In the genomic region with DNA sequence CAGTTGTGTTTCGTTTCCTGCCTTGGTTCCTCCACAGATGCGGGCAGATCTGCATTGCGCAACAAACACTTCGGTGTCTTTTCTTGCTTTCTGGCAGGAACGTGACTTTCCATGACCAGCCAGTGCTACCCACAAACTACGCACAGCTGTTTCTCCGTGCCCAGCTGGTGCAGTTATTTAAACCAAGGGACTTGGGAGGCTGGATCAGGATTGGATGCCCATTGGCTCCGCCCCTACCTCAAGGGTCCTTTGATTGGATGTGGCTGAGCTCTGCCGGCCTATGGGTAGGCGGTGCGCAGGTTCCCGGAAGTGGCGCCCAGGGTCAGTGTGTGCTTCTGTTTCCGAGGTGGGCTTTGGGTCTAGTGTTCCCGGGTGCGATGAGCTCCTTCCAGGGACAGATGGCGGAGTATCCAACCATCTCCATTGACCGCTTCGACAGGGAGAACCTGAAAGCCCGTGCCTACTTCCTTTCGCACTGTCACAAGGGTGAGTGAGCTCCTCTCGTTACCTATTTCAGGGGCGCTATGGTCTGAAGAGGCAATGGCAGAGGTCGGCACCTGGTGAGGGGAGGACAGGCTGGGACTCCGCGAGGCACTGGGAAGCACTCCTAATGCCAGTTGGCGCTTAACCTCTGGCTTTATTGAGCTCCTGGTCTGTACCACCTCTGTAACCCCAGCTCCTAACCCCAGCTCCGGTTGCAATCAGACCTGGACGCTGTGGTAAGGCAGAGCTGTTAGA, we compare ENCODE assay signal across 8 mouse cellular contexts. TPM values are rescaled to one million over a fixed set of nuclear protein-coding genes. Genes with fewer than 3 reads are reported as not detected.
A peak's percentile ranks its signal among the peaks of the same experiment; 100 is the strongest.
DNase-seq lines count a peak whose midpoint lies in the region; ATAC-seq and TF ChIP-seq lines count a peak whose summit lies in the region.

Gene Dclre1c, plus strand, starts transcription at position 291 of the 738 bp plus-strand sequence.

- peak within 1 kb of the TSS; percentile 90 for H3K4me3 ChIP-seq in E14TG2a.4 (replicated peaks; ENCODE audit: low read length)
- H3K4me3 ChIP-seq in forebrain, embryonic 12.5 days (replicated peaks): peak within 1 kb of the TSS; percentile 73
- peak within 1 kb of the TSS; percentile 76 for H3K4me3 ChIP-seq in liver, postnatal 0 days (ENCODE audit: low read depth, low read length)
- peak within 1 kb of the TSS; percentile 63 for H3K4me3 ChIP-seq in neural tube, embryonic 14.5 days (ENCODE audit: low read depth, low read length)

- H3K27me3 ChIP-seq in E14TG2a.4 (ENCODE audit: insufficient read depth, low read length): peaks cover 3% of the 10 kb centered on the region; the same call in 1 of the 2 replicates
- no peaks in the 10 kb centered on the region for H3K27me3 ChIP-seq in forebrain, embryonic 12.5 days
- H3K27me3 ChIP-seq in liver, postnatal 0 days (ENCODE audit: insufficient read depth, low read length): no peaks in the 10 kb centered on the region
- H3K27me3 ChIP-seq in neural tube, embryonic 14.5 days (ENCODE audit: control insufficient read depth, insufficient read depth, low read length): no peaks in the 10 kb centered on the region

- peak within 1 kb of the TSS; percentile 47 for H3K9ac ChIP-seq in forebrain, embryonic 12.5 days
- H3K9ac ChIP-seq in liver, postnatal 0 days (replicated peaks): peak within 1 kb of the TSS; percentile 80
- H3K9ac ChIP-seq in neural tube, embryonic 14.5 days (replicated peaks; ENCODE audit: low read depth, low read length): peak within 1 kb of the TSS; percentile 61

- TF ChIP-seq EP300 in liver, postnatal 0 days (IDR thresholded peaks at IDR 0.05; ENCODE audit: low read depth): no peak

- WGBS in forebrain, embryonic 12.5 days: 1% methylated on average over 29 of the region's 29 CpGs
- WGBS in large intestine, adult 2 months: under 1% methylated on average over 29 of the region's 29 CpGs
- WGBS in liver, postnatal 0 days (ENCODE audit: insufficient replicate concordance): under 1% methylated on average over 29 of the region's 29 CpGs
- WGBS in neural tube, embryonic 14.5 days: 2% methylated on average over 29 of the region's 29 CpGs

- intact Hi-C loops in heart, postnatal 10 days (cut with DNase I): no loop called here

- ATAC-seq in forebrain, embryonic 12.5 days (ENCODE audit: low FRiP score): peak; percentile 99
- ATAC-seq in liver, postnatal 0 days: peak; percentile 96
- ATAC-seq in neural tube, embryonic 14.5 days (ENCODE audit: low read depth): peak; percentile 99

- peaks cover 56% of the 10 kb centered on the region for H3K4me1 ChIP-seq in E14TG2a.4 (replicated peaks; ENCODE audit: low read depth, low read length)
- peaks cover 21% of the 10 kb centered on the region for H3K4me1 ChIP-seq in forebrain, embryonic 12.5 days
- peaks cover 12% of the 10 kb centered on the region; the same call in 1 of the 2 replicates for H3K4me1 ChIP-seq in liver, postnatal 0 days (ENCODE audit: insufficient read depth)
- peaks cover 5% of the 10 kb centered on the region; the same call in 1 of the 2 replicates for H3K4me1 ChIP-seq in neural tube, embryonic 14.5 days (ENCODE audit: control insufficient read depth, insufficient read depth, low read length)

- DNase-seq in c-Kit-positive CD71-positive TER-119-positive erythroid progenitor cells, embryonic 14.5 days (ENCODE audit: low spot score): peak; percentile 93
- peak; percentile 92 for DNase-seq in heart, postnatal 10 days
- peak; percentile 89 for DNase-seq in large intestine, adult 2 months (ENCODE audit: low read depth, low spot score)
- peak; percentile 93 for DNase-seq in liver, postnatal 0 days
- peak; percentile 90 for DNase-seq in testis, postnatal 10 days (ENCODE audit: low spot score)

- H3K9me3 ChIP-seq in E14TG2a.4 (ENCODE audit: low read length): no peaks in the 10 kb centered on the region
- H3K9me3 ChIP-seq in forebrain, embryonic 12.5 days: no peaks in the 10 kb centered on the region
- no peaks in the 10 kb centered on the region for H3K9me3 ChIP-seq in liver, postnatal 0 days (ENCODE audit: low read length)
- no peaks in the 10 kb centered on the region for H3K9me3 ChIP-seq in neural tube, embryonic 14.5 days (ENCODE audit: control insufficient read depth, low read length)

- peak within 1 kb of the TSS; percentile 71 for H3K4me2 ChIP-seq in forebrain, embryonic 12.5 days
- H3K4me2 ChIP-seq in liver, postnatal 0 days (ENCODE audit: low read depth, low read length): peak within 1 kb of the TSS; percentile 84
- H3K4me2 ChIP-seq in neural tube, embryonic 14.5 days (ENCODE audit: low read depth, low read length): peak within 1 kb of the TSS; percentile 94

- H3K27ac ChIP-seq in forebrain, embryonic 12.5 days: no peak within 1 kb of the TSS
- peak within 1 kb of the TSS; percentile 86 for H3K27ac ChIP-seq in liver, postnatal 0 days (ENCODE audit: low read depth)
- H3K27ac ChIP-seq in neural tube, embryonic 14.5 days (ENCODE audit: low read depth, low read length): no peak within 1 kb of the TSS

- H3K36me3 ChIP-seq in E14TG2a.4 (ENCODE audit: insufficient read depth, low read length): peaks cover 19% of the 10 kb centered on the region
- H3K36me3 ChIP-seq in forebrain, embryonic 12.5 days (replicated peaks): no peaks in the 10 kb centered on the region
- H3K36me3 ChIP-seq in liver, postnatal 0 days (replicated peaks; ENCODE audit: insufficient read depth, low read length): 0 out of 2 replicates have a peak, but pooled peaks cover 8% of the 10 kb centered on the region
- no peaks in the 10 kb centered on the region for H3K36me3 ChIP-seq in neural tube, embryonic 14.5 days (ENCODE audit: control insufficient read depth, insufficient read depth, low read length)

- TF ChIP-seq CTCF in E14TG2a.4 (conservative IDR thresholded peaks at IDR 0.05; ENCODE audit: low read length): no peak
- TF ChIP-seq CTCF in liver, postnatal 0 days (IDR thresholded peaks at IDR 0.05; ENCODE audit: low read depth): 0 out of 2 replicates have a peak, but pooled peaks have one; percentile 2

RNA-seq across cellular contexts. Expression of gene Dclre1c, which starts in this region (rescaled TPM):
- polyA plus RNA-seq in forebrain, embryonic 12.5 days (2016; fragmentation: Nextera tagmentation; extraction: Ambion mirVana): 7.7 and 8.7 TPM in 2 replicates
- 1 to 10 TPM; 2.6 to 4.1 TPM for total RNA-seq in heart, postnatal 10 days (2021)
- polyA plus RNA-seq in large intestine, adult 2 months (2012; rRNA removed): 2.6 and 4.9 TPM in 2 replicates
- 3.0 and 3.1 TPM in 2 replicates for polyA plus RNA-seq in liver, postnatal 0 days (2015; fragmentation: Nextera tagmentation; extraction: Ambion mirVana)
- 8.7 and 9.8 TPM in 2 replicates for polyA plus RNA-seq in neural tube, embryonic 14.5 days (2014; fragmentation: Nextera tagmentation; extraction: Ambion mirVana)
